Mouse (Mus musculus): Measurements from ENCODE around the gene Kif1c. TPM values are rescaled to one million over a fixed set of nuclear protein-coding genes. Genes with fewer than 3 reads are reported as not detected.
"Not testable (repeated sequence)": the region's sequence is repeated elsewhere in the genome, so short reads cannot be mapped to it uniquely, and the experiment has no call there.

Kif1c gene
- polyA plus RNA-seq, 1 experiment from 2014 or later: 4.4 TPM

DNA sequence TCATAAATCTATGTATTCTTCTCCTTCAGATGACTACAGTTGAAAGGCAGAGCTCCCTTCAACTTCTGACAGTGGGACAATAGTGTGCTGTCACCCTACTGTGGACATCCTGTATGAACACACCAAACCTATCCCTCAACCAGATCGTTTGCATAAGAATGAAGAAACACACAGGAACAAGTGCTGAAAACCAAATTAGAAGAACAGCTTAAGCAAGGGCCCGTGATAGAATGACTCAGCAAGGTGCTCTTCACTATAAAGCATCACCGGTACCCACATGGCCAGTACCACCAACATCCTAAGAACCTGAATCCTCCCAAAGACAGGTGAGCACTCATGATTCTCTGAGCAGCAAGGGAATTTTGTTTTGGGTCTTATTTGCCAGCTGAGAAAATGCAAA lies 60.1 kb downstream of the Kif1c start:
- H3K4me1 ChIP-seq (replicated peaks); ATAC-seq; H3K4me3 ChIP-seq (replicated peaks); H3K4me2 ChIP-seq (replicated peaks); H3K9me3 ChIP-seq; H3K36me3 ChIP-seq; H3K27me3 ChIP-seq (replicated peaks); H3K9ac ChIP-seq; H3K27ac ChIP-seq: not testable (repeated sequence)
- WGBS: 67% methylated on average over 3 of the region's 3 CpGs

DNA sequence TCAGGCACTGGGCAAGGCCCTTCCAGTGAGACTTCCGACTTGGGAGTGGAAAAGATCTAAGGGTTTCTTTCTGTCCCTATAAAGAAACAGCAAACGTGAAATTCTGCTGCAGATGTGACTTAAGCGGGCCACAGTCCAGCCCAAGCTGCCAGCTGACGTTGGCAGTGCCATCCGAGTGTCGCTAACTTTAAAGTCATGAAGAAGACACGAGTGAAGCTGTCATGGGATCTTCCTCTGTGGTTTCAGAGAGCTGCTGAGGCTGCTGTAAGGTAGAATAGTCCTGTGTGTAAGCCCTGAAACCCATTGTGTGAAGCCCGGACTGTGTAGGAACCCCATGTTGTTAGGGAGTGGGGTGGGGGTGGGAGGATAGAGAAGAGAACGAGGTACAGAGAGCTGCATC lies 62.3 kb downstream of the Kif1c start:
- Histone ChIP-seq H3K4me1 (replicated peaks) (0 out of 2 replicates have a peak, but pooled peaks cover 5% of the 10 kb centered on the region), H3K36me3 (no peaks in the 10 kb centered on the region), H3K27ac (no peak overlapping the region), H3K27me3 (replicated peaks) (no peaks in the 10 kb centered on the region), H3K4me3 (replicated peaks) (no peak overlapping the region), H3K9me3 (no peaks in the 10 kb centered on the region), H3K9ac (no peak overlapping the region), H3K4me2 (replicated peaks) (no peak overlapping the region)
- ATAC-seq: no peak
- WGBS: 85% methylated on average over 9 of the region's 9 CpGs

DNA sequence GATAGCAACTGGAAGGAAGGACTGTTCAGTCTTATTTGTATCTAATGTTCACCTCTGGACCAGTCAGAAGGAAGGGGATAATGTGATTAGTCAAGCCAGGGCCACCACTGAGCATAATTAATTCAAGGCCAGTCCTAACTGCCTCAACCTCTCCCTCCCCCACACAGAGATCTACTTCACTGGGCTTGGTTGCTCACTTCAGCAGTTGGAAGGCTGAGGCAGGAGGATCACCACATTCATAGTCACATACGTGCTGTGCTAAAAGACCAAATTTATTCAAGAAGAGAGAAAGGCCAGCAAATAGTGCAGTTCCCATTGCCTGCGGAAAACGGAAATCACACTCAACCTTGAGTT lies 63.2 kb downstream of the Kif1c start:
- Histone ChIP-seq H3K4me2 (replicated peaks) (peak overlapping the region; percentile 84), H3K9me3 (no peaks in the 10 kb centered on the region), H3K27ac (peak overlapping the region; percentile 93), H3K27me3 (replicated peaks) (no peaks in the 10 kb centered on the region), H3K9ac (peak overlapping the region; percentile 86), H3K36me3 (no peaks in the 10 kb centered on the region), H3K4me1 (replicated peaks) (0 out of 2 replicates have a peak, but pooled peaks cover 5% of the 10 kb centered on the region), H3K4me3 (replicated peaks) (peak overlapping the region; percentile 78)
- WGBS: 26% methylated on average over 3 of the region's 3 CpGs
- 0 out of 2 replicates have a peak, but pooled peaks have one; percentile 18 for ATAC-seq

DNA sequence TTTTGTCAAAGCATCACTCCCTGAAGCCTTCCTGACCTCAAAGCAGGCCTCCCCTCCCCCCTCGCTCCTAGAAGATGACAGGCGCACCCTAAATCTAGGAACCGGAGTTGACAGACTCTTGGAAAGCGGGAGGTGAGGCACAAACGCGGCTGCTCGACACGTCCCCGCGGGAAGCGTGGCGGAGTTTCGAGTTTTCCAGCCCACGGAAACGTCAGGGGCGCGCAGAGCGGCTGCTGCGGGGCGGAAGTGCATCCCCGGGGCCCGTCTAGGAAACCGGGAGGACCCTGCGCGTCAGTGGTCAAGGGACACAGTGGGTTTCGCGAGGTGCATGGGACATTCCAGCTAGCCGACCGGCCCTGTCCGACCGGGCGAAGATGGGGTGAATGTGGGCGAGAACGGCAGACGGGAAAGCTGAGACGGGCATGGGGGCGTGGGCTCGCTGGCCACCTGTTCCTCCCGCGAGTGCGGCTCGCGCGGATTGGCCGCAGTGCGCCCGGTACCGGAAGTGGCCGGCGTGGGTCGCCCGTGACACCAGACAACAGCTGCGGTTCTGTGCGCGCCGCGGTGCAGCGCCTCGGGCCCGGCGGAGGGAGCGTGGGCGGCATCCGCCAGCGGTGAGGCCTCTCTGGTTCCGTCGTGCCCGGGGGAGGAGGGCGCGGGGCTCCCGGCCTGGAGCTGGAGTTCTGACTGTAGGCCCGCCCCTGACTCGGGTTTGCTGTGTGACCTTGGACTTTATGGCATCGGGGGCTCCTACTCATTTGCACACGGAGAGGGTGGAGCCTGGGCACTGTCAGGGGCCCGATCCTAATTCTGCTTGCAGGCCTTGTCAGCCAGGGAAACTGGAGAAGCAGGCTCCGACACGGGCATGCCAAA lies 63.8 kb downstream of the Kif1c start, which contains the start of gene Zfp3:
TSS of gene Zfp3 (plus strand) at position 274 of the 873 bp plus-strand sequence.
- peak within 1 kb of the TSS; percentile 78 for H3K4me3 ChIP-seq (replicated peaks)
- H3K27me3 ChIP-seq (replicated peaks): no peaks in the 10 kb centered on the region
- peak within 1 kb of the TSS; percentile 84 for H3K4me2 ChIP-seq (replicated peaks)
- H3K4me1 ChIP-seq (replicated peaks): 0 out of 2 replicates have a peak, but pooled peaks cover 5% of the 10 kb centered on the region
- H3K36me3 ChIP-seq: no peaks in the 10 kb centered on the region
- no peaks in the 10 kb centered on the region for H3K9me3 ChIP-seq
- H3K27ac ChIP-seq: peak within 1 kb of the TSS; percentile 93
- peak; percentile 95 for ATAC-seq
- H3K9ac ChIP-seq: peak within 1 kb of the TSS; percentile 86
- under 1% methylated on average over 78 of the region's 78 CpGs for WGBS

DNA sequence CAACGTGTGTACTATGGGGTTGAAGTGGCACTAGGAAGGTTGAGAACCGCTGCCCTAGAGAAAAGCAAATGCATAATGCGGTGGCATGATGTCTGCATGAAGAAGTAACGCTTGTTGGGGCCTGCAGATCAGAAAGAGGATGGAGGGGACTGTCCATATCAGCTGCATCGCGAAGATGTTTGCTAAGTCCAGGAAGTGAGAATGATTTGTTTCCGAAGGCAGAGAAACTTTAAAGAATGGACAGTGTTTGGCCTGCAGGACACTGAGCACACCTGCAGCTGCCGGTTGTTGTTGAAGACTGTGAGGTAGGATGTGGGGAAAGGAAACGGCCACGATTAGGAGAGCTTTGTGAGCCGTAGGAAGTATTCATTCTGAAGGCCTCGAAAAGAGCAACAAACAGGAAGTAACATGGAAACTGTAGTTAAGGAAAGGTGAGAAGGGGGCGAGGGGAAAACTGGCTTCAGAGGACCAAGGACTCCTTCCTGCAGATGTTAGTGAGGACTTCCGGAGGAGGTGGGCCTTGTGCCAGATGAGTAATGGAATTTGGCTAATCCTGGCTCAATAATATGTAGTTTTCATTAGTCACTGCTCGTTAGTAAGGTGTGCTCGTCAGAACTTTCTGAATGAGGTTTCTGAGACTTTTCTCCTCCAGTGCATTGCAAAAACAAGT lies 65.6 kb downstream of the Kif1c start:
- Histone ChIP-seq H3K27ac (no peak overlapping the region), H3K9ac (no peak overlapping the region), H3K4me1 (replicated peaks) (0 out of 2 replicates have a peak, but pooled peaks cover 5% of the 10 kb centered on the region), H3K36me3 (no peaks in the 10 kb centered on the region), H3K27me3 (replicated peaks) (no peaks in the 10 kb centered on the region), H3K9me3 (no peaks in the 10 kb centered on the region), H3K4me2 (replicated peaks) (peak overlapping the region; percentile 84; the same call in 1 of the 2 replicates), H3K4me3 (replicated peaks) (no peak overlapping the region)
- no peak for ATAC-seq
- 75% methylated on average over 16 of the region's 16 CpGs for WGBS

DNA sequence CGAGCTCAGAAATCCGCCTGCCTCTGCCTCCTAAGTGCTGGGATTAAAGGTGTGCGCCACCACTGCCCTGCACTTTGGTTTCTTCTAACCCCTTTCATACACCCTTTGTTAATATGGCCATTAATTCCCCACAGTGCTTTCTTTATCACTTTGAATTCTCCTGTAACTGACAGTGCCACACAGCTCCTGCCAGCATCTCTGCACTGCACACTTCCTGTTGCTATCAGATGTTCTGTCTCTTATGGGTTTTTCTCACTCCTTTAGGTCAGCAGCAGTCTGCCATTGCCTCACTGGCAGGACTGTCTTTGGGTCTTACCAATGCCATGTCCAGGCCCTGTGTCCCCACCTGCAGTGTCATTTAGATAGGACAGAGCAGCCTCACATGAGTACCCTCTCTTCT lies 70.5 kb downstream of the Kif1c start:
- Histone ChIP-seq H3K36me3 (peaks cover 4% of the 10 kb centered on the region; the same call in 1 of the 2 replicates), H3K4me1 (replicated peaks) (0 out of 2 replicates have a peak, but pooled peaks cover 4% of the 10 kb centered on the region), H3K9ac (no peak overlapping the region), H3K9me3 (no peaks in the 10 kb centered on the region), H3K27ac (no peak overlapping the region), H3K4me3 (replicated peaks) (no peak overlapping the region), H3K27me3 (replicated peaks) (no peaks in the 10 kb centered on the region), H3K4me2 (replicated peaks) (no peak overlapping the region)
- WGBS: 90% methylated on average over 3 of the region's 3 CpGs
- ATAC-seq: no peak

DNA sequence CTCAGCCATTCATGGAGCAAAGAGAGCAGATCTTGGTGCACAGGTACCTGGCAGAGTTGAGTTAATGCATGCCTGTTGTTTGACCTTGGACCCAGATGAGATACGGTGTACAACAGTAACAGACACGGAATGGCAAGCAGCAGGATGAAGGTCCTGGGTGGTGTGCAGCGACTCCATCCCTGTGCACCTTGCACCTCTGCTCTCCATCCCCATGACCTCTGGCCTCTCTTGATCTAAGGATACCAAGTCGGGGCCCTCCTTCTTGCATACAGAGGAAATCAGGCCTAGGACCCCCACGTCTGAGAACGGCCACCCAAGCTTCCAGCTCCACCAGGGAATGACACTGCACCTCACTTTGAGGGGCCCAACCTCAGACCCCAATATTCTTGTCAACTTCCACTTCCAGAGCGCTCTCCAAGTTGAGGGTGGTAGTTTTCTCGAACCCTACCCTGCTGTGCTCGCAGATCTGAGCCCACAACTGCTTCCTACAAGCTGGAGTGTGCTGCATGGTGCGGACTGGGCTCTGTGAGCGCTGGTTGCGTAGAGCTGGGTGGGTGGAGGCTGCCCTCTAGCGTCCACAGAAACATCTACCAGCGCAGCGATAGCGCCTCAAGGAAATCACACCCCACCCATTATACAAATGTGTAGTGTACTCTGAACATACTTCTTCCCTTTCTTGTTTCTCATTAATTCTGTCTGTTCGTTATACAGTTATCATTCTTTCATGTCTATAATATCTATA lies 76.7 kb downstream of the Kif1c start:
- no peak overlapping the region for H3K4me3 ChIP-seq (replicated peaks)
- 28% methylated on average over 17 of the region's 17 CpGs for WGBS
- H3K27ac ChIP-seq: no peak overlapping the region
- H3K36me3 ChIP-seq: 0 out of 2 replicates have a peak, but pooled peaks cover 4% of the 10 kb centered on the region
- peak; percentile 91 for ATAC-seq
- H3K9ac ChIP-seq: no peak overlapping the region
- H3K9me3 ChIP-seq: no peaks in the 10 kb centered on the region
- H3K4me2 ChIP-seq (replicated peaks): 0 out of 2 replicates have a peak overlapping the region, but pooled peaks have one; percentile 9
- no peaks in the 10 kb centered on the region for H3K27me3 ChIP-seq (replicated peaks)
- H3K4me1 ChIP-seq (replicated peaks): 0 out of 2 replicates have a peak, but pooled peaks cover 4% of the 10 kb centered on the region

DNA sequence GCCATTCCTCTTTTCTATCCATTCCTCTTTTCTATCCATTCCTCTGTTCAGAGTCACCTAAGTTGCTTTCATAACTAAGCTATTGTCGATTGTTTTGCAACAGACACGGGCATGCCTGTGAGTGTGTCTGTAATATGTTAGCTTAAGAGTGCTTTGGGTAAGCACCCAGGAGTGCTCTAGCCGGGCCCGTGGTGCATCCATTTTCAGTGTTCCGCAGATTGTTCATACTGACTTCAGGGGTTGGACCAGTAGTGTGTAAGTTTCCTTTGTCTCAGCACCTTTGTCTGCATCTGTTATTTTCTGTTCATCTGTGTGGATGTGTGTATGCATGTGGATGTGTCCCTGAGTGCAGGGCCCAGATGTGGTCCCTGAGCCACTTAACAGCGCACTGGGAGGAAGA lies 77.3 kb downstream of the Kif1c start:
- Histone ChIP-seq H3K36me3 (no peaks in the 10 kb centered on the region), H3K4me3 (replicated peaks) (no peak overlapping the region), H3K27ac (no peak overlapping the region), H3K9me3 (no peaks in the 10 kb centered on the region), H3K27me3 (replicated peaks) (no peaks in the 10 kb centered on the region), H3K4me2 (replicated peaks) (no peak overlapping the region), H3K4me1 (replicated peaks) (0 out of 2 replicates have a peak, but pooled peaks cover 4% of the 10 kb centered on the region), H3K9ac (no peak overlapping the region)
- WGBS: 64% methylated on average over 6 of the region's 6 CpGs
- peak; percentile 40 for ATAC-seq

DNA sequence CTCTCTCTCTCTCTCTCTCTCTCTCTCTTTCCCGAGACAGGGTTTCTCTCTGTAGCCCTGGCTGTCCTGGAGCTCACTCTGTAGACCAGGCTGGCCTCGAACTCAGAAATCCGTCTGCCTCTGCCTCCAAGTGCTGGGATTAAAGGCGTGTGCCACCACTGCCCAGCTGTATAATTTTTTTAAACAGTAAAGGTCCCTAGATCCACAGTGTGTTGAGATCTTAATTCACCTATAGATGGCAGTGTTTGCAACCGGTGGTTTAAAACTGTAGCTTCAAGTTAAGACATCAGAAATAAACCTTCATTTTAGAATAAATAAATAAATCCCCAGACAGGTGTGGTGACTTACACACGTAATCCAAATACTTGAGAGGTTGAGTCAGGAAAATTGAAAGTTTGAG lies 77.7 kb downstream of the Kif1c start:
- H3K27me3 ChIP-seq (replicated peaks); H3K36me3 ChIP-seq; H3K9me3 ChIP-seq; H3K4me2 ChIP-seq (replicated peaks); H3K9ac ChIP-seq; H3K27ac ChIP-seq; H3K4me1 ChIP-seq (replicated peaks); H3K4me3 ChIP-seq (replicated peaks): not testable (repeated sequence)
- WGBS: 26% methylated on average over 6 of the region's 6 CpGs
- 0 out of 2 replicates have a peak, but pooled peaks have one; percentile 52 for ATAC-seq

Other genes with a start within 250 kb of the Kif1c start
- gene Med11, start 248.6 kb upstream of the Kif1c start, polyA plus RNA-seq (2015; fragmentation: Nextera tagmentation; extraction: Ambion mirVana): 39.9 and 42.4 TPM in 2 replicates
- 0.78 and 1.2 TPM in 2 replicates for gene Zmynd15, start 241.1 kb upstream of the Kif1c start, polyA plus RNA-seq (2015; fragmentation: Nextera tagmentation; extraction: Ambion mirVana)
- 8.6 and 10.4 TPM in 2 replicates for gene Cxcl16, start 240.6 kb upstream of the Kif1c start, polyA plus RNA-seq (2015; fragmentation: Nextera tagmentation; extraction: Ambion mirVana)
- gene Tm4sf5, start 195.3 kb upstream of the Kif1c start, polyA plus RNA-seq (2015; fragmentation: Nextera tagmentation; extraction: Ambion mirVana): 179 and 192 TPM in 2 replicates
- 0.60 and 0.80 TPM in 2 replicates for gene Vmo1, start 185.9 kb upstream of the Kif1c start, polyA plus RNA-seq (2015; fragmentation: Nextera tagmentation; extraction: Ambion mirVana)
- gene Gltpd2, start 181.4 kb upstream of the Kif1c start, polyA plus RNA-seq (2015; fragmentation: Nextera tagmentation; extraction: Ambion mirVana): 1.5 and 2.2 TPM in 2 replicates
- 646 and 704 TPM in 2 replicates for gene Psmb6, start 175.2 kb upstream of the Kif1c start, polyA plus RNA-seq (2015; fragmentation: Nextera tagmentation; extraction: Ambion mirVana)
- not detected in 2 replicates for gene Gm40193, start 167.6 kb upstream of the Kif1c start, polyA plus RNA-seq (2015; fragmentation: Nextera tagmentation; extraction: Ambion mirVana)
- 10.3 and 11.0 TPM in 2 replicates for gene Pld2, start 160.5 kb upstream of the Kif1c start, polyA plus RNA-seq (2015; fragmentation: Nextera tagmentation; extraction: Ambion mirVana)
- 11.8 and 12.7 TPM in 2 replicates for gene Mink1, start 137.7 kb upstream of the Kif1c start, polyA plus RNA-seq (2015; fragmentation: Nextera tagmentation; extraction: Ambion mirVana)
- gene 4930544D05Rik, start 84.7 kb upstream of the Kif1c start, polyA plus RNA-seq (2015; fragmentation: Nextera tagmentation; extraction: Ambion mirVana): not detected in 2 replicates
- not detected in 2 replicates for gene Chrne, start 81.3 kb upstream of the Kif1c start, polyA plus RNA-seq (2015; fragmentation: Nextera tagmentation; extraction: Ambion mirVana)
- 0.21 and 0.24 TPM in 2 replicates for gene Gp1ba, start 61.4 kb upstream of the Kif1c start, polyA plus RNA-seq (2015; fragmentation: Nextera tagmentation; extraction: Ambion mirVana)
- gene Rnf167, start 53.3 kb upstream of the Kif1c start, polyA plus RNA-seq (2015; fragmentation: Nextera tagmentation; extraction: Ambion mirVana): 106 and 107 TPM in 2 replicates
- 171 and 180 TPM in 2 replicates for gene Slc25a11, start 53.1 kb upstream of the Kif1c start, polyA plus RNA-seq (2015; fragmentation: Nextera tagmentation; extraction: Ambion mirVana)
- gene Pfn1, start 45.9 kb upstream of the Kif1c start, polyA plus RNA-seq (2015; fragmentation: Nextera tagmentation; extraction: Ambion mirVana): 2,127 and 2,325 TPM in 2 replicates
- 12.1 and 15.6 TPM in 2 replicates for gene Eno3, start 43.3 kb upstream of the Kif1c start, polyA plus RNA-seq (2015; fragmentation: Nextera tagmentation; extraction: Ambion mirVana)
- 132 and 154 TPM in 2 replicates for gene Spag7, start 31.1 kb upstream of the Kif1c start, polyA plus RNA-seq (2015; fragmentation: Nextera tagmentation; extraction: Ambion mirVana)
- 12.1 and 13.5 TPM in 2 replicates for gene Camta2, start 12.4 kb upstream of the Kif1c start, polyA plus RNA-seq (2015; fragmentation: Nextera tagmentation; extraction: Ambion mirVana)
- gene Inca1, start 393 bp upstream of the Kif1c start, polyA plus RNA-seq (2015; fragmentation: Nextera tagmentation; extraction: Ambion mirVana): 1.4 and 1.5 TPM in 2 replicates
- gene Zfp3, start 63.7 kb downstream of the Kif1c start, polyA plus RNA-seq (2015; fragmentation: Nextera tagmentation; extraction: Ambion mirVana): 5.3 and 6.2 TPM in 2 replicates
- 0.70 and 0.88 TPM in 2 replicates for gene Scimp, start 112.0 kb downstream of the Kif1c start, polyA plus RNA-seq (2015; fragmentation: Nextera tagmentation; extraction: Ambion mirVana)
- 51.4 and 53.9 TPM in 2 replicates for gene Rabep1, start 144.2 kb downstream of the Kif1c start, polyA plus RNA-seq (2015; fragmentation: Nextera tagmentation; extraction: Ambion mirVana)

Data from intestine, embryonic 15.5 days (tissue).